8 mouse cellular contexts compared by ENCODE assay signal in genomic region chr7:4995268-4996002, GRCm38 (mm10). TPM values are rescaled to one million over a fixed set of nuclear protein-coding genes. Genes with fewer than 3 reads are reported as not detected.
DNase-seq lines count a peak whose midpoint lies in the region; ATAC-seq and TF ChIP-seq lines count a peak whose summit lies in the region.

No protein-coding gene starts in this region.

- peak overlapping the region; percentile 53 for H3K4me3 ChIP-seq in erythroblast, embryonic 14.5 days (replicated peaks)
- peak overlapping the region; percentile 43 for H3K4me3 ChIP-seq in C2C12 (ENCODE audit: insufficient read depth, poor library complexity, severe bottlenecking)
- peak overlapping the region; percentile 72 for H3K4me3 ChIP-seq in forebrain, embryonic 15.5 days
- peak overlapping the region; percentile 56 for H3K4me3 ChIP-seq in liver, embryonic 12.5 days

- ATAC-seq in erythroblast, adult 5-6 weeks (replicated peaks; ENCODE audit: low FRiP score, poor library complexity, severe bottlenecking): no peak
- ATAC-seq in forebrain, embryonic 15.5 days (replicated peaks): peak; percentile 17
- ATAC-seq in liver, embryonic 12.5 days: peak; percentile 13; the same call in 1 of the 2 replicates
- no peak for ATAC-seq in megakaryocyte progenitor cell, adult 5-6 weeks (replicated peaks; ENCODE audit: poor library complexity)

- 6% methylated on average over 19 of the region's 19 CpGs for WGBS in forebrain, embryonic 15.5 days
- 7% methylated on average over 19 of the region's 19 CpGs for WGBS in liver, embryonic 12.5 days (ENCODE audit: insufficient replicate concordance)

- peaks cover 5% of the 10 kb centered on the region; the same call in 1 of the 2 replicates for H3K36me3 ChIP-seq in erythroblast, embryonic 14.5 days (ENCODE audit: control insufficient read depth)
- H3K36me3 ChIP-seq in C2C12 (ENCODE audit: control insufficient read depth, insufficient read depth): no peaks in the 10 kb centered on the region
- H3K36me3 ChIP-seq in forebrain, embryonic 15.5 days: peaks cover 33% of the 10 kb centered on the region
- peaks cover 17% of the 10 kb centered on the region for H3K36me3 ChIP-seq in liver, embryonic 12.5 days

- H3K27ac ChIP-seq in forebrain, embryonic 15.5 days (replicated peaks): peak overlapping the region; percentile 72
- H3K27ac ChIP-seq in liver, embryonic 12.5 days: no peak overlapping the region

- peak overlapping the region; percentile 85 for H3K4me2 ChIP-seq in forebrain, embryonic 15.5 days (replicated peaks)
- peak overlapping the region; percentile 65 for H3K4me2 ChIP-seq in liver, embryonic 12.5 days

- TF ChIP-seq CTCF in C2C12 (IDR thresholded peaks at IDR 0.05; ENCODE audit: control insufficient read depth, insufficient read depth, insufficient read length): no peak

- peaks cover 46% of the 10 kb centered on the region for H3K27me3 ChIP-seq in erythroblast, embryonic 14.5 days (ENCODE audit: control insufficient read depth)
- H3K27me3 ChIP-seq in C2C12 (ENCODE audit: control insufficient read depth, insufficient read depth, insufficient read length): no peaks in the 10 kb centered on the region
- H3K27me3 ChIP-seq in forebrain, embryonic 15.5 days: no peaks in the 10 kb centered on the region
- H3K27me3 ChIP-seq in liver, embryonic 12.5 days (replicated peaks): peaks cover 63% of the 10 kb centered on the region

- H3K4me1 ChIP-seq in erythroblast, embryonic 14.5 days (ENCODE audit: control insufficient read depth): no peaks in the 10 kb centered on the region
- peaks cover 34% of the 10 kb centered on the region for H3K4me1 ChIP-seq in forebrain, embryonic 15.5 days
- H3K4me1 ChIP-seq in liver, embryonic 12.5 days: no peaks in the 10 kb centered on the region

- H3K9me3 ChIP-seq in erythroblast, embryonic 14.5 days (ENCODE audit: control insufficient read depth, low read length): peaks cover 18% of the 10 kb centered on the region
- no peaks in the 10 kb centered on the region for H3K9me3 ChIP-seq in forebrain, embryonic 15.5 days
- H3K9me3 ChIP-seq in liver, embryonic 12.5 days (replicated peaks): no peaks in the 10 kb centered on the region

- H3ac ChIP-seq in C2C12 (ENCODE audit: control insufficient read depth, insufficient read length, low read depth): peak overlapping the region; percentile 72

- H3K79me3 ChIP-seq in C2C12 (ENCODE audit: low read depth): no peaks in the 10 kb centered on the region

- peak overlapping the region; percentile 88 for H3K9ac ChIP-seq in forebrain, embryonic 15.5 days (replicated peaks)
- H3K9ac ChIP-seq in liver, embryonic 12.5 days: peak overlapping the region; percentile 61; the same call in 1 of the 2 replicates

- peaks cover 6% of the 10 kb centered on the region for H3K79me2 ChIP-seq in C2C12 (ENCODE audit: control insufficient read depth, insufficient read depth)

- DNase-seq in adrenal gland, postnatal 25 days: no peak
- no peak for DNase-seq in left cerebral cortex, adult 18-20 months (ENCODE audit: low spot score in 2 of 2)

TF ChIP-seq in C2C12, 6 proteins besides CTCF, POLR2A, EP300 and RAD21:
- TF ChIP-seq MAX (IDR thresholded peaks at IDR 0.05) (no peak), USF1 (IDR thresholded peaks at IDR 0.05; ENCODE audit: low read depth) (no peak), FOSL1 (IDR thresholded peaks at IDR 0.05; ENCODE audit: insufficient read depth, low read length, poor library complexity, severe bottlenecking) (no peak), MYOG (IDR thresholded peaks at IDR 0.05; ENCODE audit: control insufficient read depth, extremely low read depth, insufficient read length) (no peak), CEBPB (IDR thresholded peaks at IDR 0.05; ENCODE audit: low read depth) (no peak), MYOD1 (IDR thresholded peaks at IDR 0.05; ENCODE audit: control insufficient read depth, insufficient read length, low read depth) (no peak)

RNA-seq across cellular contexts. Expression of gene Zfp579, which starts 0.5 kb away (rescaled TPM):
- polyA plus RNA-seq in erythroblast, embryonic 14.5 days (2012): 0.15 and 0.37 TPM in 2 replicates
- total RNA-seq in erythroblast, adult 5-6 weeks (2015; ENCODE audit: low replicate concordance): 1.3 TPM in 1 of 2 replicates, not detected in the other
- 0.84 and 1.4 TPM in 2 replicates for total RNA-seq in erythroblast, adult 5-6 weeks (2017; ENCODE audit: low replicate concordance)
- 10.1 TPM for polyA plus RNA-seq in C2C12 (2012; fragmentation: generic; extraction: Trizol)
- polyA plus RNA-seq in forebrain, embryonic 15.5 days (2015; fragmentation: Nextera tagmentation; extraction: Ambion mirVana): 58.9 and 60.9 TPM in 2 replicates
- polyA plus RNA-seq in liver, embryonic 12.5 days (2016; fragmentation: Nextera tagmentation; extraction: Ambion mirVana): 6.4 and 6.9 TPM in 2 replicates
- total RNA-seq in megakaryocyte progenitor cell, adult 5-6 weeks (2015): 11.1 and 14.3 TPM in 2 replicates
- total RNA-seq in megakaryocyte progenitor cell, adult 5-6 weeks (2017): 2.7 and 4.2 TPM in 2 replicates
- 21.1 and 31.6 TPM in 2 replicates for total RNA-seq in adrenal gland, postnatal 25 days (2021)
- 10 to 100 TPM; 25.1 to 27.8 TPM for total RNA-seq in left cerebral cortex, adult 18-20 months (2021)

RNA-seq across cellular contexts. Expression of gene Zfp524, which starts 18.8 kb away (rescaled TPM):
- 6.2 and 8.1 TPM in 2 replicates for polyA plus RNA-seq in erythroblast, embryonic 14.5 days (2012)
- 4.6 and 10.2 TPM in 2 replicates for total RNA-seq in erythroblast, adult 5-6 weeks (2015; ENCODE audit: low replicate concordance)
- 4.6 and 7.8 TPM in 2 replicates for total RNA-seq in erythroblast, adult 5-6 weeks (2017; ENCODE audit: low replicate concordance)
- polyA plus RNA-seq in C2C12 (2012; fragmentation: generic; extraction: Trizol): 12.9 TPM
- 11.6 and 12.5 TPM in 2 replicates for polyA plus RNA-seq in forebrain, embryonic 15.5 days (2015; fragmentation: Nextera tagmentation; extraction: Ambion mirVana)
- 11.5 and 11.7 TPM in 2 replicates for polyA plus RNA-seq in liver, embryonic 12.5 days (2016; fragmentation: Nextera tagmentation; extraction: Ambion mirVana)
- total RNA-seq in megakaryocyte progenitor cell, adult 5-6 weeks (2015): 11.0 and 13.0 TPM in 2 replicates
- total RNA-seq in megakaryocyte progenitor cell, adult 5-6 weeks (2017): 5.5 and 7.4 TPM in 2 replicates
- 15.3 and 17.6 TPM in 2 replicates for total RNA-seq in adrenal gland, postnatal 25 days (2021)
- total RNA-seq in left cerebral cortex, adult 18-20 months (2021): 1 to 10 TPM; 7.4 to 7.8 TPM

RNA-seq across cellular contexts. Expression of gene Fiz1, which starts 19.1 kb away (rescaled TPM):
- polyA plus RNA-seq in erythroblast, embryonic 14.5 days (2012): 3.5 and 6.0 TPM in 2 replicates
- total RNA-seq in erythroblast, adult 5-6 weeks (2015; ENCODE audit: low replicate concordance): 6.7 and 9.2 TPM in 2 replicates
- total RNA-seq in erythroblast, adult 5-6 weeks (2017; ENCODE audit: low replicate concordance): 2.6 and 4.2 TPM in 2 replicates
- 30.6 TPM for polyA plus RNA-seq in C2C12 (2012; fragmentation: generic; extraction: Trizol)
- polyA plus RNA-seq in forebrain, embryonic 15.5 days (2015; fragmentation: Nextera tagmentation; extraction: Ambion mirVana): 52.1 TPM in 2 replicates
- 29.4 TPM in 2 replicates for polyA plus RNA-seq in liver, embryonic 12.5 days (2016; fragmentation: Nextera tagmentation; extraction: Ambion mirVana)
- total RNA-seq in megakaryocyte progenitor cell, adult 5-6 weeks (2015): 35.6 and 39.2 TPM in 2 replicates
- total RNA-seq in megakaryocyte progenitor cell, adult 5-6 weeks (2017): 17.7 and 24.0 TPM in 2 replicates
- 18.7 and 26.4 TPM in 2 replicates for total RNA-seq in adrenal gland, postnatal 25 days (2021)
- 10 to 100 TPM; 23.3 to 25.7 TPM for total RNA-seq in left cerebral cortex, adult 18-20 months (2021)

RNA-seq across cellular contexts. Expression of gene Gm44973, which starts 19.9 kb away (rescaled TPM):
- polyA plus RNA-seq in erythroblast, embryonic 14.5 days (2012): not detected in 2 replicates
- not detected in 2 replicates for total RNA-seq in erythroblast, adult 5-6 weeks (2015; ENCODE audit: low replicate concordance)
- total RNA-seq in erythroblast, adult 5-6 weeks (2017; ENCODE audit: low replicate concordance): not detected in 2 replicates
- polyA plus RNA-seq in C2C12 (2012; fragmentation: generic; extraction: Trizol): not detected
- 0.89 TPM in 1 of 2 replicates, not detected in the other for polyA plus RNA-seq in forebrain, embryonic 15.5 days (2015; fragmentation: Nextera tagmentation; extraction: Ambion mirVana)
- 0.62 and 1.0 TPM in 2 replicates for polyA plus RNA-seq in liver, embryonic 12.5 days (2016; fragmentation: Nextera tagmentation; extraction: Ambion mirVana)
- total RNA-seq in megakaryocyte progenitor cell, adult 5-6 weeks (2015): 1.9 and 4.6 TPM in 2 replicates
- total RNA-seq in megakaryocyte progenitor cell, adult 5-6 weeks (2017): not detected in 2 replicates
- not detected in 2 replicates for total RNA-seq in adrenal gland, postnatal 25 days (2021)
- not detected for total RNA-seq in left cerebral cortex, adult 18-20 months (2021)

RNA-seq across cellular contexts. Expression of gene Sbk3, which starts 24.5 kb away (rescaled TPM):
- polyA plus RNA-seq in erythroblast, embryonic 14.5 days (2012): not detected in 2 replicates
- not detected in 2 replicates for total RNA-seq in erythroblast, adult 5-6 weeks (2015; ENCODE audit: low replicate concordance)
- not detected in 2 replicates for total RNA-seq in erythroblast, adult 5-6 weeks (2017; ENCODE audit: low replicate concordance)
- polyA plus RNA-seq in C2C12 (2012; fragmentation: generic; extraction: Trizol): 0.02 TPM
- polyA plus RNA-seq in forebrain, embryonic 15.5 days (2015; fragmentation: Nextera tagmentation; extraction: Ambion mirVana): 0.27 and 0.33 TPM in 2 replicates
- polyA plus RNA-seq in liver, embryonic 12.5 days (2016; fragmentation: Nextera tagmentation; extraction: Ambion mirVana): not detected in 2 replicates
- not detected in 2 replicates for total RNA-seq in megakaryocyte progenitor cell, adult 5-6 weeks (2015)
- not detected in 2 replicates for total RNA-seq in megakaryocyte progenitor cell, adult 5-6 weeks (2017)
- 0.15 TPM in 1 of 2 replicates, not detected in the other for total RNA-seq in adrenal gland, postnatal 25 days (2021)
- total RNA-seq in left cerebral cortex, adult 18-20 months (2021): under 1 TPM; 0.58 to 0.91 TPM

Comparison
In these comparisons a context has a peak if more than half of its experiments do, and no peak if none do; other contexts are left out.
1. ATAC-seq: peak in forebrain, embryonic 15.5 days (single experiment) and liver, embryonic 12.5 days (single experiment); none in erythroblast, adult 5-6 weeks (single experiment) and megakaryocyte progenitor cell, adult 5-6 weeks (single experiment).
2. Peak in every context shown above with its lines, with median percentiles within 50 percentile points of each other: H3K4me3 ChIP-seq.